Mouse (Mus musculus) gastrocnemius, postnatal 10 days (tissue): ENCODE results near the gene Apol7b. TPM values are rescaled to one million over a fixed set of nuclear protein-coding genes. Genes with fewer than 3 reads are reported as not detected.
"Not testable (repeated sequence)": the region's sequence is repeated elsewhere in the genome, so short reads cannot be mapped to it uniquely, and the experiment has no call there.

Experiments
- DNase-seq: peaks from one replicate; pipeline ENCODE4 v3.0.0; 2021; ENCODE audit warnings: mixed read lengths
- long read RNA-seq, 2 experiments: library from polyadenylated mRNA; stranded (forward); transcript quantifications; one replicate each; pipeline ENCODE4 v2.0.0; 2021
- total RNA-seq, 2 experiments: library from RNA; stranded (reverse); gene quantifications; 2 replicates each; pipeline ENCODE4 v1.2.3; 2021

Gene Apol7b
- total RNA-seq, result 1 to 10 TPM in 1 of 2 experiments, under 1 TPM in 1; 0.52 to 1.7 TPM
- long read RNA-seq, experiment 1, partial matches to known transcripts, result 0 of 1 reads
- long read RNA-seq, experiment 1, other reads (novel, unspliced or antisense), result 1 of 1 reads
- long read RNA-seq, experiment 2, result 0 reads

GRCm38 (mm10) chr15:77447392-77447791 lies at the start of gene Apol7b:
Apol7b (minus strand) TSS chr15:77447492.
- not testable (repeated sequence) for DNase-seq

- DNase-seq, result not testable (repeated sequence)
Observed at GRCm38 (mm10) chr15:77494694-77495093, 47.4 kb upstream of the Apol7b start.

GRCm38 (mm10) chr15:77493181-77493580 lies 45.9 kb upstream of the Apol7b start:
- not testable (repeated sequence) for DNase-seq

GRCm38 (mm10) chr15:77482140-77482794 lies 35.0 kb upstream of the Apol7b start:
- no peak for DNase-seq

- DNase-seq, result not testable (repeated sequence)
Observed at GRCm38 (mm10) chr15:77476693-77477092, 29.4 kb upstream of the Apol7b start, which contains the start of gene Apol10a. Apol10a (plus strand) TSS chr15:77477047.

- DNase-seq, result not testable (repeated sequence)
Observed at GRCm38 (mm10) chr15:77474699-77475390, 27.6 kb upstream of the Apol7b start.

- DNase-seq, result not testable (repeated sequence)
Observed at GRCm38 (mm10) chr15:77449927-77450326, 2.6 kb upstream of the Apol7b start.

- DNase-seq, result not testable (repeated sequence)
Observed at GRCm38 (mm10) chr15:77445668-77446067, 1.6 kb downstream of the Apol7b start.

GRCm38 (mm10) chr15:77444746-77445145 lies 2.5 kb downstream of the Apol7b start:
- DNase-seq, result not testable (repeated sequence)

- not testable (repeated sequence) for DNase-seq
Observed at GRCm38 (mm10) chr15:77428690-77429448, 18.4 kb downstream of the Apol7b start.

- not testable (repeated sequence) for DNase-seq
Observed at GRCm38 (mm10) chr15:77422925-77423324, 24.4 kb downstream of the Apol7b start.

GRCm38 (mm10) chr15:77419657-77420056 lies 27.6 kb downstream of the Apol7b start:
- DNase-seq, result not testable (repeated sequence)

GRCm38 (mm10) chr15:77416655-77417333 lies 30.5 kb downstream of the Apol7b start:
- DNase-seq, result not testable (repeated sequence)

GRCm38 (mm10) chr15:77415653-77416052 lies 31.6 kb downstream of the Apol7b start:
- not testable (repeated sequence) for DNase-seq

GRCm38 (mm10) chr15:77412695-77413094 lies 34.6 kb downstream of the Apol7b start:
- not testable (repeated sequence) for DNase-seq

- DNase-seq, result not testable (repeated sequence)
Observed at GRCm38 (mm10) chr15:77411035-77411434, 36.3 kb downstream of the Apol7b start, which contains the start of gene Apol9a. Apol9a (minus strand) TSS chr15:77411135.

- not testable (repeated sequence) for DNase-seq
Observed at GRCm38 (mm10) chr15:77406370-77406769, 40.9 kb downstream of the Apol7b start.

GRCm38 (mm10) chr15:77399027-77399426 lies 48.3 kb downstream of the Apol7b start, which contains the start of gene Apol7a:
Apol7a (minus strand) TSS chr15:77399110.
- peak; percentile 39 for DNase-seq

GRCm38 (mm10) chr15:77397450-77398132 lies 49.7 kb downstream of the Apol7b start:
- not testable (repeated sequence) for DNase-seq

GRCm38 (mm10) chr15:77393832-77394231 lies 53.5 kb downstream of the Apol7b start:
- DNase-seq, result not testable (repeated sequence)

- no peak for DNase-seq
Observed at GRCm38 (mm10) chr15:77387462-77387861, 59.8 kb downstream of the Apol7b start.
